Mouse (Mus musculus) NIH3T3 (cell line): Measurements from ENCODE around the gene Rest.

Source experiments
- DNase-seq: peaks from one replicate; pipeline ENCODE4 v3.0.0-alpha.2; 2012; ENCODE audit warnings: low read depth

Rest gene

GRCm38 (mm10) chr5:77266066-77266885, 985 bp downstream of the Rest start:
- DNase-seq, result peak; percentile 72

GRCm38 (mm10) chr5:77266886-77267401, 1.7 kb downstream of the Rest start:
- DNase-seq, result peak; percentile 66

GRCm38 (mm10) chr5:77267441-77267840, 2.1 kb downstream of the Rest start:
- no peak for DNase-seq

- DNase-seq, result no peak
Observed at GRCm38 (mm10) chr5:77267957-77268624, 2.8 kb downstream of the Rest start.

- peak; percentile 26 for DNase-seq
Observed at GRCm38 (mm10) chr5:77269399-77269798, 4.1 kb downstream of the Rest start.

- DNase-seq, result no peak
Observed at GRCm38 (mm10) chr5:77273151-77273550, 7.9 kb downstream of the Rest start.

GRCm38 (mm10) chr5:77275950-77276349, 10.7 kb downstream of the Rest start:
- DNase-seq, result peak; percentile 43

- DNase-seq, result no peak
Observed at GRCm38 (mm10) chr5:77277204-77277603, 11.9 kb downstream of the Rest start.

GRCm38 (mm10) chr5:77281518-77282174, 16.4 kb downstream of the Rest start:
- no peak for DNase-seq

GRCm38 (mm10) chr5:77282242-77282641, 17.0 kb downstream of the Rest start:
- DNase-seq, result no peak

GRCm38 (mm10) chr5:77285685-77286084, 20.4 kb downstream of the Rest start:
- DNase-seq, result no peak

- DNase-seq, result no peak
Observed at GRCm38 (mm10) chr5:77286904-77287303, 21.6 kb downstream of the Rest start.

- peak; percentile 51 for DNase-seq
Observed at GRCm38 (mm10) chr5:77287901-77288300, 22.6 kb downstream of the Rest start.

- no peak for DNase-seq
Observed at GRCm38 (mm10) chr5:77289686-77290085, 24.4 kb downstream of the Rest start.

GRCm38 (mm10) chr5:77290606-77291005, 25.3 kb downstream of the Rest start:
- no peak for DNase-seq

GRCm38 (mm10) chr5:77292803-77293522, 27.7 kb downstream of the Rest start:
- DNase-seq, result no peak

- DNase-seq, result no peak
Observed at GRCm38 (mm10) chr5:77299486-77299885, 34.2 kb downstream of the Rest start.

GRCm38 (mm10) chr5:77301296-77301903, 36.1 kb downstream of the Rest start:
- DNase-seq, result peak; percentile 58

- DNase-seq, result no peak
Observed at GRCm38 (mm10) chr5:77307821-77308553, 42.7 kb downstream of the Rest start.

GRCm38 (mm10) chr5:77309051-77309906, 44.0 kb downstream of the Rest start:
- DNase-seq, result peak; percentile 16
